Mouse (Mus musculus) gastrocnemius, postnatal 36 days (tissue): Measurements from ENCODE around the gene Wasf3. TPM values are rescaled to one million over a fixed set of nuclear protein-coding genes. Genes with fewer than 3 reads are reported as not detected.

Experiments
- DNase-seq, 2 experiments: peaks; one replicate each; pipeline ENCODE4 v3.0.0; 2022
- intact Hi-C: fragments of 180-260 bp; cut with DNase I; formaldehyde crosslinking; loops from one replicate; pipeline ENCODE4 v1.15.1; 2025
- long read RNA-seq, 2 experiments: library from polyadenylated mRNA; stranded (forward); transcript quantifications; one replicate each; pipeline ENCODE4 v2.0.0; 2021
- total RNA-seq, 2 experiments: library from RNA; stranded (reverse); gene quantifications; 2 replicates each; pipeline ENCODE4 v1.2.3; 2021

Wasf3 gene
- under 1 TPM; 0.82 to 0.91 TPM for total RNA-seq
- long read RNA-seq, experiment 1, partial matches to known transcripts, result 0 of 3 reads
- long read RNA-seq, experiment 1, other reads (novel, unspliced or antisense), result 3 of 3 reads
- long read RNA-seq, experiment 2, partial matches to known transcripts, result 0 of 2 reads
- long read RNA-seq, experiment 2, other reads (novel, unspliced or antisense), result 2 of 2 reads

GRCm38 (mm10) chr5:146384935-146385591, at the start of gene Wasf3:
Wasf3 (plus strand) TSS chr5:146384985.
- intact Hi-C loops, result no loop called here
- peak; percentile 27 to 39 for DNase-seq

DNA sequence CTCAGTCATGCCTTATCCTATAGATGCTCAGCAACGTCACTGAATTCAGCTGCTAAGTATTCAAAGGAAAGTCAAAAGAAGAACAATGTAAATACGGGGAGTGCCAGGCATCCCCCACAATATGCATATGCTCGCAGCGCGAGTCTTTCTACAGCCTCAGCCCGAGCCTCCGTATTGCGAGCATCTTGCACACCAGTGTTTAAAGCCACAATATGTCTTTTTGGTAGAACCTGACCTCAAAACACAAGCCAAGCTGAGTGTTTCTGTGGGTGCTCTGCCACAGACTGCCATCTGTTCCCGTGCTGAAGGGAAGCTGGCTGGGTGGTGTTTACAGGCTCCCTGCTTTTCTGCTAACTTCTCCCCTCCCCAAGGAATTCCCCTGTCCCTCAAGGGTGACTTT, 46.7 kb upstream of the Wasf3 start:
- intact Hi-C loops, result no loop called here

DNA sequence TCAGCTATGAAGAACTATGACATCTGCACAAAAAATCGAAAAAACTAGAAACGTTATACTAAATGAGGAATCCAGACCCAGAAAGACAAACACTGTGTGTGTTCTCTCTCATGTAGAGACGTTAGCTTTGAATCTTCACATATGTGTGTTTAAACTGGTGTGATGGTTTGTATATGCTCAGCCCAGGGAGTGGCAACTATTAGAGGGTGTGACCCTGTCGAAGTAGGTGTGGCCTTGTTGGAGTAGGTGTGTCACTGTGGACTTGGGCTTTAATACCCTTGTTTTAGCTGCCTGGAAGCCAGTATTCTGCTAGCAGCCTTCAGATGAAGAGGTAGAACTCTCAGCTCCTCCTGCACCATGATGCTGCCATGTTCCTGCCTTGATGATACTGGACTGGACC, 44.7 kb upstream of the Wasf3 start:
- DNase-seq, result no peak
- intact Hi-C loops, result no loop called here

More for the DNA sequence above, 46.7 kb upstream of the Wasf3 start:
- DNase-seq, result no peak

DNA sequence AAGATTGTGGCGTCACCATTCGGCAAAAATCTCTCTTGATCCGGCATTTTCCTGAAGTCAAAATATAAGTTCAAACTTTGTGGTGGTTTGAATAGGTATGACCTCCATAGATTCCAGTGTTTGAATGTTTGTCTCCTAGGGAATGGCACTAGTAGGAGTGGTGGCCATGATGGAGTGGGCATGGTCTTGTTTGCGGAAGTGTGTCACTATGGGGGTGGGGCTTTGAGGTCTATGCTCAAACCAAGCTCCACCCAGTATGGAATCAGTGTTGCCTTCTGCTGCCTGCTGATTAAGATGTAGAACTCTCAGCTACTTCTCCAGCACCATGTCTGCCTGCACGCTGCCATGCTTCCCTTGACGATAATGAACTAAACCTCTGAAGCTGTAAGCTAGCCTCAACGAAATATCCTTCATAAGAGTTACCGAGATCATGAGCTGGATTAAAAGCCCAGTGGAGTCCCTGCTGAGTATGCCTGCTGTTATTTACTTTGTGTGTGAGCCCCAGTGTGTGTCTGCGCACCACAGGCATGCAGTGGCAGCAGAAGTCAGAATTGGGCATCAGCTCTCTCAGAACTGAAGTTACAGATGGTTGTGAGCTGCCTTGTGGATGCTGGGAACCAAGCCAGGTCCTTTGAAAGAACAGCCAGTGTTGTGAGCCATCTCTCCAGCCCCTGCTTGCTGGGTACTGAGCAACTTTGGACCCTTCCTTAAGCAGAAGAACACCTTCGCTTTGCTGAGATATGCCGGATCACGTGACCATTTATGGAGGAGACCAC, 39.7 kb upstream of the Wasf3 start:
- no peak for DNase-seq
- intact Hi-C loops, result no loop called here

DNA sequence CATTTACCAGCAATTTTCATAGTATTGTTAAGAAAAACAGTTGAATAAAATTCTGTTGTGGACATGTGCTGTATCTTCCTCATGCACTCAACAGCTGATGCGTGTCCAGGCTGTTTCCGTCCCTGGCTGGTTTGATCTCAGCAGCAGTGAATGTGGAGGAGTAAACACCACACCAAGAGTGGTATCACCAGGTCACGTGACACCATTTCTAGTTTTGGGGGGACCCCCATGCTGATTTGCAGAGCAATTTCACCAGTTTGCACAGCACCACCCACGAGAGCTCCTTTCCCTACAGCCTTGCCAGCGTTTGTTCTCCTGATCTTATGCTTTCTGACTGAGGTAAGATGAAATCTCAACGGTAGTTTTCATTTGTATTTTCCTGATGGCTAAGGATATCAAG, 37.7 kb upstream of the Wasf3 start:
- no peak for DNase-seq
- intact Hi-C loops, result no loop called here

GRCm38 (mm10) chr5:146349183-146349582, 35.6 kb upstream of the Wasf3 start:
- DNase-seq, result no peak
- intact Hi-C loops, result no loop called here

- DNase-seq, result no peak
- intact Hi-C loops, result no loop called here
These were observed 34.0 kb upstream of the Wasf3 start for GRCm38 (mm10) chr5:146350784-146351183.

GRCm38 (mm10) chr5:146352006-146352405, 32.8 kb upstream of the Wasf3 start:
- DNase-seq, result no peak
- intact Hi-C loops, result no loop called here

DNA sequence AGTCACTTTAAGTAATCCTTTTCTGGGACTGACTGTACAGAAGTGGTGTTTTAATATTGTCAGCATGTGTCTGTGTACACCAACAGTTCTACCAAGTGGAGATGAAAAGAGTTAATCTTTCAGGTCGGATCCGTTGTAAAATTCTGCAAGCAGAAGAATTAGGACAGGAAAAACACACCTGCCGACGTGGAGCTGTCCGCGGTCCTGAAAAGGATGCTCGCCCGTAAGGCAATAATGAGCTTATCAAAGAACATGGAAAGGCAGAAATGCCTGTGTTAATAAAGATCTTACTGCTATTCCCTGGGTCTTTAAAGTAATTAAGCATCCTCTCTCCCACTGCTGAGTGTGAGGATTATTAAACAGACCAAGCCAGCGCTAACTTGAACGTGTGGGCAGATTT, 24.4 kb upstream of the Wasf3 start:
- intact Hi-C loops, result no loop called here
- no peak for DNase-seq

- no peak for DNase-seq
- intact Hi-C loops, result no loop called here
These were observed 22.1 kb upstream of the Wasf3 start for GRCm38 (mm10) chr5:146362711-146363110.

DNA sequence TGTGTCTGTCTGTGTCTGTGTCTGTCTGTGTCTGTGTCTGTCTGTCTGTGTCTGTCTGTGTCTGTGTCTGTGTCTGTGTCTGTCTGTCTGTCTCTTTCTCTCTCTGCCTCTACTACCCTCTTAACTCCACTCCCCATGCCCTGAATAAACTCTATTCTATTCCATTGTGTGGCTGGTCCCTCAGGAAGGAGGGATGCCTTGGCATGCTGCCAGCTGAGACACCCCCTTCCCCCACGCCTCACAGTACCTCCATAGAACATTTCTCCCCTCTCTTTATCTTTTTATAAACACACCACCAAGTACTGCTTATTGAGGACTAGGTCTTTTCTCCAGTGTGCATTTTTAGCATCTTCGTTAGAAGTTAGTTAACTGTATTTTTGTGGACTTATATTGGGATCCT, 16.4 kb upstream of the Wasf3 start:
- DNase-seq, result no peak
- intact Hi-C loops, result no loop called here

DNA sequence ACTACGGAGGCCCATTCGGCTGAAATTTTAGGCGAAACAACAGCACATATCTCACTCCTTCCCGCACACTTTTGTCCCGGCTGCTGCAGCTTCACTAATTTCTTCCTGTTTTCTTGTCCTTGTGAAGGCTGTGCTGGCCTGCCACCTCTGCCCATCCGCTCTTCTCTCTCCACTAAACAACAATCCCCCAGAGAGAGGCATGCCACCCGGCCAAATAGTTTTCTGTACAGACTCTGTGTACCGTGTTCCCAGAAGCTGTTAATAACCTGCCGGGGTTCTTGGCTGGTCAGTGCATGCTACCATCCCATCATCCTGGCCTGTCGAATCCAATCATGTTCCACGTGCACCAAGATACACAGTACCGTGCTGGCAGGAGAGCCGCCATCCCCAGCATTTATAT, 15.8 kb upstream of the Wasf3 start:
- intact Hi-C loops, result no loop called here
- no peak for DNase-seq

DNA sequence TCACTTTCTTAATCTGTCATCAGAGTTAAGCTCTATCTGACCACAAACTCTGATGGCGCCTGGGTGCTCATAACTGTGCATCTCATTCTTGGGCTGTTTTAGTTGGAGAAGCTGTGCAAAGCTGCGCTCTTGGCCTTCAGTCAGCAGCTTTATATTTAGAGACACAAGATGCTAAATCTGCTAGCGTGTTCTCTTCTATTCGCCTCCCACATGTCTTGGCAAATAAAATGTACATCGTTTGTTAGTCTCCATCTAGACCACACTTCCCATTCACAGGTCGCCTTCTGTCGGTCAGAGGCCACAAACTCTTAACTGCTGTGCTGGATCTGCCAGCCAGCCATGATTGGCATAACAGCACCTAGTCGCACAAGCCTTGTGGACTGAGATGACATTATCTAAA, 14.0 kb upstream of the Wasf3 start:
- no peak for DNase-seq
- intact Hi-C loops, result no loop called here

DNA sequence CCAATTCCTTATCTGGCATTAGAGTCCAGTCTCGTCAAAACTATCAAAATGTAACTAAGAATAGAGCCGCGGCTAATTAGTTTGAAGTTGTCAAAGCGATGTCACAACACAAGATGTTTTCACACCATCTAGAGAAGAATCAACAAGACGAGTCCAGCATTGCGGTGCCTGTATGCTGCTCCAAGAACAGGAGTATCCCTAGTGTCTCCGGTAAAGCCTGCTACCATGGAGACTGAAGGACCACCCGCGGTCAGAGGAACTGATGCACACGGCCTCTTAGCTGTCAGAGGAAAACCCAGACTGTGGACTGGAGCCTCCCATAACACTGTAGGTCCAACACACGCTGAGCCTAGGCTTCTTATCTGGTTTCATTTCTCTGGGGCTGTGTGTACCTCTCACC, 11.5 kb upstream of the Wasf3 start:
- intact Hi-C loops, result no loop called here

GRCm38 (mm10) chr5:146376601-146377000, 8.2 kb upstream of the Wasf3 start:
- DNase-seq, result no peak

More for the DNA sequence above, 11.5 kb upstream of the Wasf3 start:
- DNase-seq, result no peak

DNA sequence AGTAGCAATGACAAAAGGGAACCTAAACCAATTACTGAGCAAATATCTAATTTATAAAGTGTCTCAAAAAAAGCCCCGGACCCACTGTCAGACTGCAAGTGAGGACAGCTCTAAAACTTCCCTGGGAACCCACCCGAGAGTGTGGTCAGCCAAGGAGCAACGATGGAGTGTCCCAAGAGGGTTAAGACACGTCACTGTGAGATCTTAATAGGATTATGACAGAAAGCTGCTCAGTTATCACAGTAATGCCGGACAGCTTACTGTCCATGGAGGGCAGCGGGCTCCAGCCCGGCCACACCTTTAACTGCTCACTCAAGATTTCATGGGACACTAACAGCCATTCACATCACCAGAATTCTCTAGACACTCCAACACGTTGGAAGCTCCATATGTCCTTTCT, 4.7 kb upstream of the Wasf3 start:
- intact Hi-C loops, result no loop called here

More at GRCm38 (mm10) chr5:146376601-146377000, 8.2 kb upstream of the Wasf3 start:
- intact Hi-C loops, result no loop called here

DNA sequence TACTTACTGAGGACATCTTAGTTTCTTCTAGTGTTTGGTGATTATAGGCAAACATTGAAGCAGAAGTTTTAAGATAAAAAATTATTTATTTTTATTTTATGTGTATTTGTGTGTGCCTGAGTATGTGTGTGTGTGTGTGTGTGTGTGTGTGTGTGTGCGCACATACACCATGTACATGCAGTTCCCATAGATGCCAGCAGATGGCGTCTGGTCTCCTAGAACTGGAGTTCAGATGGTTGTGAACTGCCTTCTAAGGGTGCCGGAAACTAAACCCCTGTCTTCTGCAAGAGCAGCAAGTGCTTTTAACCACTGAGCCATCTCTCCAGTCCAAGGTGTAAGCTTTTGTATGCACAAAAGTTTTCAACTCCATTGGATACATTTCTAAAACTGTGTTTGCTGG, 2.5 kb upstream of the Wasf3 start:
- intact Hi-C loops, result no loop called here
- DNase-seq, result no peak

More for the DNA sequence above, 4.7 kb upstream of the Wasf3 start:
- DNase-seq, result no peak

DNA sequence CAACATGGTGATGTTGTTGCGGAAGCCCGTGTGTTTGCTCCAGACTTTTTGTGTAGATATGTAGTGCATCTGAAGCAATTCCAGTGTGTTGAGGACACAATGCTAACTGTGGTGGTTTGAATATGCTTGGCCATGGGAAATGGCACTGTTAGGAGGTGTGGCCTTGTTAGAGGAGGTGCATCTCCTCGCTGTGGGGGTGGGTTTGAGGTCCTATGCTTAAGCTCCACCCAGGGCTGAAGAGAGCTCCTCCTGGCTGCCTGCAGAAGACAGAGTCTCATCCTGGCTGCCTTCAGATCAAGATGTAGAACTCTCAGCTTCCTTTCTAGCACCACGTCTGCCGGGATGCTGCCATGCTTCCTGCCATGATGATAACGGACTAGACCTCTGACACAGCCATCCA, 1.4 kb upstream of the Wasf3 start:
- no peak for DNase-seq
- intact Hi-C loops, result no loop called here

GRCm38 (mm10) chr5:146385989-146386388, 1.2 kb downstream of the Wasf3 start:
- no peak for DNase-seq
- intact Hi-C loops, result no loop called here

GRCm38 (mm10) chr5:146386906-146387305, 2.1 kb downstream of the Wasf3 start:
- intact Hi-C loops, result no loop called here
- no peak for DNase-seq

DNA sequence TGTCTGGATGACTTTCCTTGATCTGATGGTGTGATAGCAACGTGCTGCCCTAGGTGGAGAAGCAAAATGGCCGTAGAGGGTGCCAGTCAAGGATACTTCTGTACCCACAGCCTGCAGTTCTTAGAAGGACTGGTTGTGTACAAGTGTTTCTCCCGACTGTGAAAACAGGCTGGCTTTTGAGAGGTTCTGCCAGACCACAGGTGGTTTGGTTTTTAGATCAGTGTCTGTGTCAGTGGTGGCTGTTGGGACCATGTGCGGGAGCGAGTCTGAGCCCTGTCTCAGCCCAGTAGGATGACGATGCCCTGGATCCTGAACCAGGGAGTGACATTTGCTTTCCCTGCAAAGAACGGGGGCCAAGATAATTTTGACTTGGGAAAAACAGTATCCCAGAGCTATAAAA, 9.8 kb downstream of the Wasf3 start:
- intact Hi-C loops, result no loop called here
- DNase-seq, result no peak

- intact Hi-C loops, result no loop called here
- DNase-seq, result no peak
These were observed 12.5 kb downstream of the Wasf3 start for GRCm38 (mm10) chr5:146397253-146397652.
